Mouse (Mus musculus): ENCODE results near the gene Hcar2. TPM values are rescaled to one million over a fixed set of nuclear protein-coding genes. Genes with fewer than 3 reads are reported as not detected.

The Hcar2 gene
- 0.05 and 0.11 TPM in 2 replicates for polyA plus RNA-seq (2012; rRNA removed)

DNA sequence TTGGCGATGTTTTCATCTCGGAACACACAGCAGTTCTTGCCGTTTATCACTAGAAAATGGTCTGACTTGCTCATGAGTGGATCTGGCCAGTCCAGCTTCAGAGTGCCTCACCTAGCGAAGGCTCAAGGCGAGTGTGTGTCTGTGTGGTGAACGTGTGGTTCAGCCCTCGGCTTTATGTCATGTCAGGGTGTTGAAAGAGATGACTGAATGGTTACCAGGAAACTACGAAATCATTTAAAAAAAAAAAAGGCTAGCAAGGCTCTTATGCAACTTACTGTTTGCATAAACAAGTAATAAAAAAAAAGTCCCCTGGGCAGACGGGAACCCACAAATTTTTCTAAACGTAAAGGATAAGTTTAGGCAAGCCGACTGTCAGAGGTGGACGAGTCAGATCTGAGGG is at the start of gene Hcar2:
Hcar2 (minus strand) TSS at position 135 of the 400 bp plus-strand sequence.
- Histone ChIP-seq H3K27ac (ENCODE audit: control insufficient read depth, insufficient read depth, low read depth, low read length) (no peak within 1 kb of the TSS), H3K36me3 (ENCODE audit: control insufficient read depth, insufficient read depth, low read length) (no peaks in the 10 kb centered on the region), H3K4me1 (ENCODE audit: control insufficient read depth, insufficient read depth, low read length) (no peaks in the 10 kb centered on the region), H3K4me3 (ENCODE audit: control insufficient read depth, low read depth, low read length) (no peak within 1 kb of the TSS), H3K27me3 (ENCODE audit: control insufficient read depth, insufficient read depth, low read length) (no peaks in the 10 kb centered on the region)
- TF ChIP-seq CTCF (IDR thresholded peaks at IDR 0.05; ENCODE audit: control insufficient read depth, insufficient read depth, insufficient replicate concordance, low read depth, low read length) (no peak), POLR2A (IDR thresholded peaks at IDR 0.05; ENCODE audit: control insufficient read depth, low read depth, low read length) (no peak)

DNA sequence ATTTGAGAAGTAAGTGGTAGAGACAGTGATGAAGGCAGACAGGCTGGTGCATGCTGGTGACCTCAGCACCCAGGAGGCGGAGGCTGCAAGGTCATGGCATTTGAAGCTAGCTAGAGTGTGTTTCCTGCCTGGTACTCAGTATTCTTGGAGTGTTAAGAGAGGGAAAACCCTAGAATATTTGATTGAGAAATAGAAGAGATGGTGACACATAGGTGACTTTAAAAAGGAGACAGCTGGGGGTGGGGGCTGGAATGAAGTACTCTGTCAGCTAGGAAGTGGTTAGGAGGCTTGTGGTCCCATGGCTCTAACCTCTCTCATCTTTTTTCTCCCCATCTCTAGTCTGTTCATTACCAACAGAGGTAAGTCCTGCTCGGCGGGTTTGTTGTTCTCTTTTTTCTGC is 49.6 kb upstream of the Hcar2 start:
- Histone ChIP-seq H3K4me1 (ENCODE audit: control insufficient read depth, insufficient read depth, low read length) (no peaks in the 10 kb centered on the region), H3K4me3 (ENCODE audit: control insufficient read depth, low read depth, low read length) (no peak overlapping the region), H3K27ac (ENCODE audit: control insufficient read depth, insufficient read depth, low read depth, low read length) (no peak overlapping the region), H3K36me3 (ENCODE audit: control insufficient read depth, insufficient read depth, low read length) (no peaks in the 10 kb centered on the region; the same call in 1 of the 2 replicates), H3K27me3 (ENCODE audit: control insufficient read depth, insufficient read depth, low read length) (no peaks in the 10 kb centered on the region)
- no peak for TF ChIP-seq POLR2A (IDR thresholded peaks at IDR 0.05; ENCODE audit: control insufficient read depth, low read depth, low read length)
- no peak for TF ChIP-seq CTCF (IDR thresholded peaks at IDR 0.05; ENCODE audit: control insufficient read depth, insufficient read depth, insufficient replicate concordance, low read depth, low read length)

DNA sequence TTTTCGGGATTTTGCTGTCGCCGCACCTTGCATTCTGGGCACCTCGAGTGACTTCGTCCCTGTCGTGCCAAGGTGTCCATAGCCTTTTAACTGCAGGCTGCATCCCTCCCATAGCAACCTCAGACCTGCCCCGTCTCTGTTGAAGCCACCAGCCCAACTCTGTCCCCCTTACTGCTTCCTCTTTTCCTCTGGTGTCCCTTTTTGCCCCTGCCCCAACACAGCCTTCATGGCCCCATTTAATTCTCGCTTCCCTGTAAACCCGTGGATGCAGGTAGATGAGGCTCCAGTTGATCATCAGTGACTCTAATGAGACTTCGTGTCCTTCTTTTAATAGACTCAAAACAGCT is 42.3 kb upstream of the Hcar2 start:
- Histone ChIP-seq H3K36me3 (ENCODE audit: control insufficient read depth, insufficient read depth, low read length) (no peaks in the 10 kb centered on the region; the same call in 1 of the 2 replicates), H3K4me3 (ENCODE audit: control insufficient read depth, low read depth, low read length) (peak overlapping the region; percentile 95), H3K27me3 (ENCODE audit: control insufficient read depth, insufficient read depth, low read length) (no peaks in the 10 kb centered on the region), H3K4me1 (ENCODE audit: control insufficient read depth, insufficient read depth, low read length) (peaks cover 8% of the 10 kb centered on the region), H3K27ac (ENCODE audit: control insufficient read depth, insufficient read depth, low read depth, low read length) (peak overlapping the region; percentile 46)
- TF ChIP-seq CTCF (IDR thresholded peaks at IDR 0.05; ENCODE audit: control insufficient read depth, insufficient read depth, insufficient replicate concordance, low read depth, low read length) (no peak), POLR2A (IDR thresholded peaks at IDR 0.05; ENCODE audit: control insufficient read depth, low read depth, low read length) (no peak)

DNA sequence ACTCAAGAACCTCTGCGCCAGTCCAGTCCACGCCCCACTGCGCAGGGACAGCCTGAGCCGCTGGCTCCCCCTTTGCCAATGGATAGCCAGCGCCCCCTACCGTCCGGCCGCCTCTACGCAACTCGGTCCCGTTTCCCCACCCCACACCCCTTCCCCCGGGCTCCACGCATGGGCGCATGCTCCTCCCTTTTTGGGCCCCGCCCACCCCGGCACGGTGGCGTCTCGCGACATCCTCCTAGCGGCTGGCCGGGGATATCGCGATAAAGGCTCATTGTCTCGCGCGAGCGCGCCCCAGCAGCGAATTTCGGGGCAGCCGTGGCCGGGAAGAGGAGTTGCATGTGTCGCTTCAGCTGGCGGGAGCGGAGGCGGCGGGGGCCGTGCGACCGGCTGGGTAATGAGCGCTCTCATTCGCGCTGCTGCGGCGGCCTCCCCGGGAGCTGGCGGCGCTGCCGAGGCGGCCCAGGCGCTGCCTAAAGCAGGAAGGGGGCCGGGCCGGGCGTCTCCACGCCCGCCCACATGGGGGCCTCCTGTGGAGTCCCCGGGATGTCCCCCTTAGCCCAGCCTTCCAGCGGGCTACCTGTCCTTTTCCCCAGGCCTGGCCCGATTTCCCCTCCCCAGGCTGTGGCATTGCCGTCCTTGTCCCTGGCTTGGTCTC is 41.8 kb upstream of the Hcar2 start, which contains the start of gene Denr:
Denr (plus strand) TSS at position 200 of the 655 bp plus-strand sequence.
- no peaks in the 10 kb centered on the region for H3K27me3 ChIP-seq (ENCODE audit: control insufficient read depth, insufficient read depth, low read length)
- H3K4me3 ChIP-seq (ENCODE audit: control insufficient read depth, low read depth, low read length), result peak within 1 kb of the TSS; percentile 95
- H3K27ac ChIP-seq (ENCODE audit: control insufficient read depth, insufficient read depth, low read depth, low read length), result peak within 1 kb of the TSS; percentile 46
- TF ChIP-seq POLR2A (IDR thresholded peaks at IDR 0.05; ENCODE audit: control insufficient read depth, low read depth, low read length) (peak; percentile 91), CTCF (IDR thresholded peaks at IDR 0.05; ENCODE audit: control insufficient read depth, insufficient read depth, insufficient replicate concordance, low read depth, low read length) (peak; percentile 94)
- peaks cover 8% of the 10 kb centered on the region for H3K4me1 ChIP-seq (ENCODE audit: control insufficient read depth, insufficient read depth, low read length)
- H3K36me3 ChIP-seq (ENCODE audit: control insufficient read depth, insufficient read depth, low read length), result no peaks in the 10 kb centered on the region; the same call in 1 of the 2 replicates

DNA sequence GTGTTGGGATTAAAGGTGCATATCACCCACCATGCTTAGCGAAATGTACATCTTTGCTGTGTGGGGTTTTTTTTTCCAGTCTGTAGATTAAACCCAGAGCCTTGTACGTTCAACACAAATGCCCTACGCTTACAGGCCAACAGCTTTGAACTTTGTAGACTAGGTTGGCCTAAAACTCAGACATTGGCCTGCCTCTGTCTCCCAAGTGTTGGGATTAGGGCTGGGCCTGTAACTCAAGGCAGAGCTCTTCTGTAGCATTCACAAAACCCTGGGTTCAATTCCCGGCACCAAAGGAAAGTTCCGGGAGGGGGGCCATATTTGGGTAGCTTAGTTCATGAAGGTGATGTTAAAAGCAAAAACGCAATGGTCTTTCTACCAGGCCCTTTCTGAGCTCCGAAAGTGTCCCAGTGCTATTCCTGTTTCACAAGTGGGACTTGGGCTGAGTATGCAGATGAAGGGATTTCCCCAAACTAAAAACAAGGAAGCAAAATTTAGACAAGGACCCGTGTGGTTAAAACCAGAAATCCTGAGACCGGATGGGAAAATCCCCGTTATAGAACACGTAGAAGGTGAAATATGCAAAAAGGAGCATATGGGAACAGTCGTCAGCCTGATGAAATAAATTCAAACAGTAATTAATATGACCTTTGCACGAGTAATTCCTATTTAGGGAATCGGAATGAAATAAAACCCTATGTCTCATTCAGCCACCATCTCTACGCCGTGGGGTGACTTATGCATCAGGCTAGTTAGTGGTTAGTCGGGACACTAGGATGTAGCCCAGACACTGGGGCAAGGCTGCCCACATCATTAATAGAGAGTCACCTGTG is 41.1 kb upstream of the Hcar2 start:
- Histone ChIP-seq H3K4me1 (ENCODE audit: control insufficient read depth, insufficient read depth, low read length) (peaks cover 8% of the 10 kb centered on the region), H3K4me3 (ENCODE audit: control insufficient read depth, low read depth, low read length) (peak overlapping the region; percentile 95), H3K36me3 (ENCODE audit: control insufficient read depth, insufficient read depth, low read length) (no peaks in the 10 kb centered on the region; the same call in 1 of the 2 replicates), H3K27me3 (ENCODE audit: control insufficient read depth, insufficient read depth, low read length) (no peaks in the 10 kb centered on the region), H3K27ac (ENCODE audit: control insufficient read depth, insufficient read depth, low read depth, low read length) (no peak overlapping the region)
- TF ChIP-seq POLR2A (IDR thresholded peaks at IDR 0.05; ENCODE audit: control insufficient read depth, low read depth, low read length), result no peak
- TF ChIP-seq CTCF (IDR thresholded peaks at IDR 0.05; ENCODE audit: control insufficient read depth, insufficient read depth, insufficient replicate concordance, low read depth, low read length), result no peak

DNA sequence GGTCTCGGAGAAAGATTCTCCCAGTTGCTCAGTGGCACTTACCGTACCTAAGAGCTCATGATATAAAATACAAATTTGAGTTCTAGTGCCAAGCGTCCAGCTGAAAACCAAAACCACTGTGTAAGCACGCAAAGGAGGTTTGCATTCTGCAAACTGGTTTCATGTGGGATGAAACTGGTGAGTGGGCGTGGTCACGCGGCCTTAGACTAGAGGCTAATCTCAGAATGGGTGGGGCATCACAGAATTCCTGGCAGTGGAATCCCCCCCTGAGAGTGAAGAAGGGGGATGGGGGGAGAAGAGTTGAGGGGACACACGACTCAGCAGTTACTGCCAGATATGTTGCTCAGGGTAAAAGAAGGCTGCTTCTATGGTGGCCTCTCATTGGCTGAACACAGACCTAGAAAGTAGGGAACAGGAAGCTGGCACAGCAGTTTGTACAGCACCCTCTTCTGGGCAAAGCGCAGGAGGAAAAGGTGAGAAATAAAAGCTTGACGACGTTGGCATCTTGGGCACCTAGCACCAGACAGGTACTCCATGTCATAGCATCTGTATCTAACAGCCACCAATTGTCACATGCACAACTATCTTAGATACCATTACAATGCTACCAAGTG is 38.9 kb upstream of the Hcar2 start:
- no peaks in the 10 kb centered on the region for H3K27me3 ChIP-seq (ENCODE audit: control insufficient read depth, insufficient read depth, low read length)
- H3K27ac ChIP-seq (ENCODE audit: control insufficient read depth, insufficient read depth, low read depth, low read length), result no peak overlapping the region
- peaks cover 10% of the 10 kb centered on the region for H3K4me1 ChIP-seq (ENCODE audit: control insufficient read depth, insufficient read depth, low read length)
- no peak for TF ChIP-seq CTCF (IDR thresholded peaks at IDR 0.05; ENCODE audit: control insufficient read depth, insufficient read depth, insufficient replicate concordance, low read depth, low read length)
- TF ChIP-seq POLR2A (IDR thresholded peaks at IDR 0.05; ENCODE audit: control insufficient read depth, low read depth, low read length), result no peak
- no peak overlapping the region for H3K4me3 ChIP-seq (ENCODE audit: control insufficient read depth, low read depth, low read length)
- no peaks in the 10 kb centered on the region; the same call in 1 of the 2 replicates for H3K36me3 ChIP-seq (ENCODE audit: control insufficient read depth, insufficient read depth, low read length)

DNA sequence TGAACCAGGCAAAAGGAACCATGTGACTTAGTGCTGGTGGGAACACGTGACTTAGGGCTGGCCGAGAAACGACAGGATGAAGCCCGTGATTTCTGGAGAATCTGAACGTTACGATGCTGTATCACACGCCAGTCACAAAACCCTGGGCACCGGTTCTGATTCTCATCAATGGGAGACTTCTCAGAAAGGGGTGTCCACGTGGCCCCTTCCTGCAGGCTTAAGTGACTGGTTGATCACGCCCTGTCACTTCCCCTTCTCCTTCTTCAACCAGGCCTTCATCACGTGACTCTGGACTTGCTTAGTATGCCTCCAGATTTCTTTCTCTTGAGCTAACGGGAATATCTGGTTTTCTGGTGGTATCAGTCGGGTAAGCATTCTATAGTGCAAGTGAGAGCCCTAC is 32.1 kb upstream of the Hcar2 start:
- no peak for TF ChIP-seq POLR2A (IDR thresholded peaks at IDR 0.05; ENCODE audit: control insufficient read depth, low read depth, low read length)
- no peak for TF ChIP-seq CTCF (IDR thresholded peaks at IDR 0.05; ENCODE audit: control insufficient read depth, insufficient read depth, insufficient replicate concordance, low read depth, low read length)
- H3K27ac ChIP-seq (ENCODE audit: control insufficient read depth, insufficient read depth, low read depth, low read length), result no peak overlapping the region
- H3K4me3 ChIP-seq (ENCODE audit: control insufficient read depth, low read depth, low read length), result peak overlapping the region; percentile 25
- peaks cover 11% of the 10 kb centered on the region for H3K4me1 ChIP-seq (ENCODE audit: control insufficient read depth, insufficient read depth, low read length)
- no peaks in the 10 kb centered on the region for H3K36me3 ChIP-seq (ENCODE audit: control insufficient read depth, insufficient read depth, low read length)
- no peaks in the 10 kb centered on the region for H3K27me3 ChIP-seq (ENCODE audit: control insufficient read depth, insufficient read depth, low read length)
